Mouse (Mus musculus): ENCODE data around the gene Pla2g16. TPM values are rescaled to one million over a fixed set of nuclear protein-coding genes. Genes with fewer than 3 reads are reported as not detected.

Gene Pla2g16
- total RNA-seq (2014; rRNA removed), result 4.8 and 6.6 TPM in 2 replicates
- polyA plus RNA-seq (2015; fragmentation: Nextera tagmentation; extraction: Ambion mirVana), result 6.0 and 6.5 TPM in 2 replicates

DNA sequence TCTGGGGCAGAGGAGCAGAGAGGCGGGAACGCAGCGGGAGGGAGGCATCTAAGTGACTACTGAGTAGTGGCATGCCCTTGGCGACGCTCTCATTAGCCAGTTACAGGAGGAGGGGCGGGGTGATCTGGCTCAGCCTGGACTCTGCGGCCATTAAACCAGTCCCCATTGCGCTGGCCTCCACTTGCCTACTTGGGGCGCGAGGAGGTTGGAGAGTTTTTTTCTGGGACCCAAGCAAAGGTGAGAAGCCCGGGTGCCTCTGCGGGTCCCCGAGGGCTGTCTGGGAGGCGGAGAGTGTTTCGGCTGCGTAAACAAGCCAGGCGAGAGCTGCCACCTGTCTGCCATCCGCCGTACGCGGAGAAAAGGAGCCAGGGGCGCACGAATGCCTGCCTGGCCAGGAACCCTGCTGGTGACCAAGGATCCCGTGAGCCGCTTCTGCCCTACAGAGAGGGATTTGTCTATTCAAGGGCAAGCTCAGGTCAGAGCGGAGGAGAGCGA is at the start of gene Pla2g16:
TSS of gene Pla2g16 (plus strand) at position 132 of the 495 bp plus-strand sequence.
- Histone ChIP-seq H3K4me3 (ENCODE audit: low read depth, low read length) (peak within 1 kb of the TSS; percentile 30), H3K4me1 (ENCODE audit: insufficient read depth) (0 out of 2 replicates have a peak, but pooled peaks cover 4% of the 10 kb centered on the region), H3K27me3 (ENCODE audit: insufficient read depth, low read length) (no peaks in the 10 kb centered on the region), H3K9ac (no peak within 1 kb of the TSS), H3K4me2 (ENCODE audit: low read depth) (peak within 1 kb of the TSS; percentile 49), H3K9me3 (ENCODE audit: low read length) (no peaks in the 10 kb centered on the region), H3K27ac (ENCODE audit: low read depth, low read length) (no peak within 1 kb of the TSS; the same call in 1 of the 2 replicates), H3K36me3 (ENCODE audit: insufficient read depth) (no peaks in the 10 kb centered on the region)
- ATAC-seq (peak; percentile 65), DNase-seq (peak; percentile 11)
- 3% methylated on average over 27 of the region's 27 CpGs for WGBS
- no peak for TF ChIP-seq CTCF (IDR thresholded peaks at IDR 0.05; ENCODE audit: low read depth)

DNA sequence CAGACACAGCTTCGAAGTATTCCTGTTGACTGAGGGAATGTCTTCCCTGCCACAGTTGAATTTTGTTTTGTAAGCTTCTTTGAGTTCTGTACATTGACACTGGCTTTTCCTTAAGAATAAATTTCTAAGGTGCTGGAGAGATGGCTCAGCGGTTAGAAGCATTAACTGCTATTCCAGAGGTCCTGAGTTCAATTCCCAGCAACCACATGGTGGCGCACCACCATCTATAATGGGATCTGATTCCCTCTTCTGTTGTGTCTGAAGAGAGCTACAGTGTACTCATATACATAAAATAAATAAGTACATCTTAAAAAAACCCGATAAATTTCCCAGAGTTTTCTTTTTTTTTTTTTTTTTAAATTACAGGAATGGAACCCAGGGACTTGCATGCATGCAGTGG is 49.2 kb upstream of the Pla2g16 start:
- ATAC-seq, result no peak
- no peak overlapping the region for H3K27ac ChIP-seq (ENCODE audit: low read depth, low read length)
- H3K4me1 ChIP-seq (ENCODE audit: insufficient read depth), result no peaks in the 10 kb centered on the region
- H3K9me3 ChIP-seq (ENCODE audit: low read length), result no peaks in the 10 kb centered on the region
- DNase-seq, result no peak
- H3K27me3 ChIP-seq (ENCODE audit: insufficient read depth, low read length), result no peaks in the 10 kb centered on the region
- H3K36me3 ChIP-seq (ENCODE audit: insufficient read depth), result peaks cover 9% of the 10 kb centered on the region
- peak; percentile 20; the same call in 1 of the 2 replicates for TF ChIP-seq CTCF (IDR thresholded peaks at IDR 0.05; ENCODE audit: low read depth)
- no peak overlapping the region for H3K9ac ChIP-seq
- no peak overlapping the region for H3K4me3 ChIP-seq (ENCODE audit: low read depth, low read length)
- H3K4me2 ChIP-seq (ENCODE audit: low read depth), result no peak overlapping the region
- 72% methylated on average over 4 of the region's 4 CpGs for WGBS

DNA sequence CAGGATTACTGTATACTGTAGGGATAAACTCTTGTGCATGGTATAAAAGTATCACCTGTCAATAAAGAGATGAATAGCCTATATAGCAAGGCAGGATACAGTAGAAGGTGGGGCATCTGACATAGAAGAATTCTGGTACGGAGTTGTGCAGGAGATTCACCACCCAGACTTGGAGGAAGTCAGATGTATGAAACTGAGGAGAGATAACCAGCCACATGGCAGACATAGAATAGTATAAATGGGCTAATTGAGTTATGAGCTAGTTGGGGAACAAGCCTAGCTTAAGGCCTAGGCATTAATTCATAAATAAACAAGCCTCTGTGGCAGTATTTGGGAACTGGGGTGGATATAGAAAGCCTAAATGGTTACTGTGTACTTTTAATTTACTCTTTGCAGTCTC is 40.8 kb upstream of the Pla2g16 start:
- H3K4me1 ChIP-seq (ENCODE audit: insufficient read depth), result no peaks in the 10 kb centered on the region
- no peak for ATAC-seq
- peaks cover 22% of the 10 kb centered on the region for H3K36me3 ChIP-seq (ENCODE audit: insufficient read depth)
- H3K27me3 ChIP-seq (ENCODE audit: insufficient read depth, low read length), result no peaks in the 10 kb centered on the region
- no peaks in the 10 kb centered on the region for H3K9me3 ChIP-seq (ENCODE audit: low read length)
- H3K4me2 ChIP-seq (ENCODE audit: low read depth), result no peak overlapping the region
- no peak overlapping the region for H3K27ac ChIP-seq (ENCODE audit: low read depth, low read length)
- WGBS, result 81% methylated on average over 1 of the region's 1 CpGs
- H3K9ac ChIP-seq, result no peak overlapping the region
- no peak for DNase-seq
- no peak for TF ChIP-seq CTCF (IDR thresholded peaks at IDR 0.05; ENCODE audit: low read depth)
- H3K4me3 ChIP-seq (ENCODE audit: low read depth, low read length), result no peak overlapping the region

DNA sequence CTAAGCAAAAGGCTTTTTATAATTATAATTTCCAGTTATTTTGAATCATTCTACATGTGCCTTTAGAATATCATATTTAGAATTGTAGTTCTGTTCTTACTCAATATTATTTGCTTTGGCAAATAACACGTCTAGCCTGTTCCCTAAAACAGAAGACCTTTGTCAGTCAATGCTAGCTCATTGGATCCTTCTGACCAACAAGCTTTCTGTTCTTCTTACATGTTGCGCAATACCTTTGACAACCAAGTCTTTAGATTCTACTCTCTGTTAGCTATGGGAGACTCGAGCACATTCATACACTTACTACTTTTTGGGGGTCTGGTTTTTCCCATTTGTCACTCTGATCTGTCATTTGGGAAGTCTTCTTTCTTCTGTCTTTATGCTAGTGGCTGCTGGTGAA is 35.6 kb upstream of the Pla2g16 start:
- Histone ChIP-seq H3K27ac (ENCODE audit: low read depth, low read length) (no peak overlapping the region), H3K4me1 (ENCODE audit: insufficient read depth) (no peaks in the 10 kb centered on the region), H3K27me3 (ENCODE audit: insufficient read depth, low read length) (no peaks in the 10 kb centered on the region), H3K36me3 (ENCODE audit: insufficient read depth) (peaks cover 41% of the 10 kb centered on the region), H3K4me3 (ENCODE audit: low read depth, low read length) (no peak overlapping the region), H3K4me2 (ENCODE audit: low read depth) (no peak overlapping the region), H3K9me3 (ENCODE audit: low read length) (no peaks in the 10 kb centered on the region), H3K9ac (no peak overlapping the region)
- WGBS, result 97% methylated on average over 3 of the region's 3 CpGs
- DNase-seq, result no peak
- no peak for TF ChIP-seq CTCF (IDR thresholded peaks at IDR 0.05; ENCODE audit: low read depth)
- no peak for ATAC-seq

DNA sequence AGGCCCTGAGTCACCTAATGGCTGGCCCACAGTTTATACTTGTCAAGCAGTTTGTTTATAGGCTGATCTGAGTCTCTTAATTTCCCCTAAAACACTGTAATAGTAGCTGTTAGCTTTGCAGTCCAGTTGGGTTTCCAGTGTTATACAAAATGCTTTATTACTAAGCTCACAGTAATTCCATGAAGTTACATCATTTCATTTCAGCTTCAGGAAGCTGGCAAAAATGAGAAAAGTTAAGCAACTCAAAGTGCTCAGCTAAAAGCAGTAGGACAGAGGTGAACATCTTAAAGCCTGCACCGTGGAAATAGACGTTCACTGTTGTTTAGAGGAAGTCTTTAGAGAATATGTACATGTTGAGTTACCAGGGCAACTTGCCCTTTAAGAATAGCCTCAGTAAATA is 34.4 kb upstream of the Pla2g16 start:
- WGBS, result 97% methylated on average over 2 of the region's 2 CpGs
- Histone ChIP-seq H3K27ac (ENCODE audit: low read depth, low read length) (no peak overlapping the region), H3K4me3 (ENCODE audit: low read depth, low read length) (no peak overlapping the region), H3K9me3 (ENCODE audit: low read length) (no peaks in the 10 kb centered on the region), H3K4me2 (ENCODE audit: low read depth) (no peak overlapping the region), H3K4me1 (ENCODE audit: insufficient read depth) (no peaks in the 10 kb centered on the region), H3K27me3 (ENCODE audit: insufficient read depth, low read length) (no peaks in the 10 kb centered on the region), H3K36me3 (ENCODE audit: insufficient read depth) (peaks cover 36% of the 10 kb centered on the region), H3K9ac (no peak overlapping the region)
- no peak for DNase-seq
- no peak for ATAC-seq
- no peak for TF ChIP-seq CTCF (IDR thresholded peaks at IDR 0.05; ENCODE audit: low read depth)

DNA sequence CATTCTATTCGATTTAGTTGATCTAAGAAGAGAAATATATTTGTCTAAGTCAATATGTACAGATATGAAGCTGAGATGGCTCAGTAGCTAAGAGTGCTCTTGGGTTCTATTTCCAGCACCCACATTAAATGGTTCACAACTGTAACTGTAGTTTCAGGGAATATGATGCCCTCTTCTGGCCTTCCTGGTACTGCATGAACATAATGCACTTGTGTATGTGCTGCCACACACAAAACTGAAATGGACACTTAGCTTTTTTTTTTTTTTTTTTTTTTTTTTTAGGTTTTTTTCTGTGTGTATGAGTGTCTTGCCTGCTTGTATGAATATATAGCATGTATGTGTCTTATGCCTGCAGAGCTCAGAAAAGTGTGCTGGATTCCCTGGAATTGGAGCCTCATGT is 34.0 kb upstream of the Pla2g16 start:
- peaks cover 34% of the 10 kb centered on the region for H3K36me3 ChIP-seq (ENCODE audit: insufficient read depth)
- no peak for ATAC-seq
- no peak for DNase-seq

DNA sequence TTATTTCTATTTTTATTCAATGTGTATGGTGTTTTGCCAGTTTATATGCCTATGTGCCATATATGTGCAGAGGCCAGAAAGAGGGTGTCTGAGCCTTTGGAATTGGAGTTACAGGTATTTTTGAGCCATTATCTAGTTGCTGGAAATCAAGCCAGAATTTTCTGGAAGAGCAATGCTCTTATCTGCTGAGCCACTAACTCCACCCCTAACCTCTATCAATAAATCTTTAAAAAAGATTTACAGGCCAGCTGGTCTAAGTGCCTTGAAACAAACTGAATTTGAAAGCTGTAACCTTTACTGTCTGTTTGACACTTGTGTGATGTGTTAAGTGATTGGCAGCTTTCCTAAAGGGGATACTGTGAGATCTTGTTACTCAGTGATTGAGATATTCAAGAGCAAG is 33.5 kb upstream of the Pla2g16 start:
- Histone ChIP-seq H3K27me3 (ENCODE audit: insufficient read depth, low read length) (no peaks in the 10 kb centered on the region), H3K27ac (ENCODE audit: low read depth, low read length) (no peak overlapping the region), H3K4me3 (ENCODE audit: low read depth, low read length) (no peak overlapping the region), H3K4me1 (ENCODE audit: insufficient read depth) (no peaks in the 10 kb centered on the region), H3K36me3 (ENCODE audit: insufficient read depth) (peaks cover 31% of the 10 kb centered on the region), H3K9me3 (ENCODE audit: low read length) (no peaks in the 10 kb centered on the region), H3K4me2 (ENCODE audit: low read depth) (no peak overlapping the region), H3K9ac (no peak overlapping the region)
- no peak for TF ChIP-seq CTCF (IDR thresholded peaks at IDR 0.05; ENCODE audit: low read depth)
- ATAC-seq (no peak), DNase-seq (no peak)

More for the DNA sequence above, 34.0 kb upstream of the Pla2g16 start:
- Histone ChIP-seq H3K4me3 (ENCODE audit: low read depth, low read length) (no peak overlapping the region), H3K9me3 (ENCODE audit: low read length) (no peaks in the 10 kb centered on the region), H3K27me3 (ENCODE audit: insufficient read depth, low read length) (no peaks in the 10 kb centered on the region), H3K4me2 (ENCODE audit: low read depth) (no peak overlapping the region), H3K9ac (no peak overlapping the region), H3K4me1 (ENCODE audit: insufficient read depth) (no peaks in the 10 kb centered on the region), H3K27ac (ENCODE audit: low read depth, low read length) (no peak overlapping the region)
- WGBS, result 91% methylated on average over 1 of the region's 1 CpGs
- TF ChIP-seq CTCF (IDR thresholded peaks at IDR 0.05; ENCODE audit: low read depth), result no peak; the same call in 1 of the 2 replicates

Data from forebrain, postnatal 0 days (tissue).